Mouse (Mus musculus): ENCODE measurements at regions not wholly inside any gene's neighbourhood (a gene's known extent, or its start where the extent isn't known, plus 50 kb on each side); places are given as distances from the start of the nearest gene placed in this dataset.

GRCm38 (mm10) chrX:14091661-14092060 is 119.3 kb upstream of the H2al1n start:
- H3K9me3 ChIP-seq (replicated peaks) = no peaks in the 10 kb centered on the region
- H3K27ac ChIP-seq = no peak overlapping the region
- WGBS = 87% methylated on average over 3 of the region's 3 CpGs
- no peaks in the 10 kb centered on the region for H3K4me1 ChIP-seq
- no peak overlapping the region for H3K4me2 ChIP-seq
- H3K9ac ChIP-seq = no peak overlapping the region
- H3K36me3 ChIP-seq = no peaks in the 10 kb centered on the region
- no peak overlapping the region for H3K4me3 ChIP-seq (replicated peaks)
- no peak for ATAC-seq (replicated peaks; ENCODE audit: low FRiP score)
- H3K27me3 ChIP-seq = no peaks in the 10 kb centered on the region

GRCm38 (mm10) chrX:14133571-14133970 is 77.4 kb upstream of the H2al1n start:
- Histone ChIP-seq H3K4me2 (no peak overlapping the region), H3K9ac (no peak overlapping the region), H3K4me1 (no peaks in the 10 kb centered on the region), H3K27ac (no peak overlapping the region), H3K36me3 (no peaks in the 10 kb centered on the region), H3K27me3 (no peaks in the 10 kb centered on the region), H3K9me3 (replicated peaks) (no peaks in the 10 kb centered on the region), H3K4me3 (replicated peaks) (no peak overlapping the region)
- 56% methylated on average over 2 of the region's 2 CpGs for WGBS
- 0 out of 2 replicates have a peak, but pooled peaks have one; percentile 6 for ATAC-seq (replicated peaks; ENCODE audit: low FRiP score)

- Histone ChIP-seq H3K4me3 (replicated peaks) (no peak overlapping the region), H3K9ac (no peak overlapping the region), H3K27me3 (no peaks in the 10 kb centered on the region), H3K36me3 (no peaks in the 10 kb centered on the region), H3K27ac (no peak overlapping the region), H3K9me3 (replicated peaks) (no peaks in the 10 kb centered on the region), H3K4me2 (no peak overlapping the region), H3K4me1 (0 out of 2 replicates have a peak, but pooled peaks cover 2% of the 10 kb centered on the region)
- ATAC-seq (replicated peaks; ENCODE audit: low FRiP score) = no peak
- 61% methylated on average over 2 of the region's 2 CpGs for WGBS
Measured at GRCm38 (mm10) chrX:14134600-14134999, 76.3 kb upstream of the H2al1n start.

- no peaks in the 10 kb centered on the region for H3K9me3 ChIP-seq (replicated peaks)
- 21% methylated on average over 4 of the region's 4 CpGs for WGBS
- peak; percentile 67 for ATAC-seq (replicated peaks; ENCODE audit: low FRiP score)
- H3K27ac ChIP-seq = no peak overlapping the region
- H3K27me3 ChIP-seq = no peaks in the 10 kb centered on the region
- H3K4me3 ChIP-seq (replicated peaks) = no peak overlapping the region
- no peaks in the 10 kb centered on the region for H3K36me3 ChIP-seq
- H3K4me2 ChIP-seq = no peak overlapping the region
- 0 out of 2 replicates have a peak, but pooled peaks cover 2% of the 10 kb centered on the region for H3K4me1 ChIP-seq
- no peak overlapping the region for H3K9ac ChIP-seq
Measured at GRCm38 (mm10) chrX:14138481-14138880, 72.5 kb upstream of the H2al1n start.

Measured in kidney, embryonic 15.5 days (tissue).